Mouse (Mus musculus): ENCODE results near the gene Npsr1. TPM values are rescaled to one million over a fixed set of nuclear protein-coding genes. Genes with fewer than 3 reads are reported as not detected.

The Npsr1 gene
- total and polyA plus RNA-seq, 2 experiments from 2014 or later, result not detected

- ATAC-seq (ENCODE audit: insufficient read depth, low read depth) (no peak), DNase-seq (ENCODE audit: low spot score) (no peak)
- Histone ChIP-seq H3K36me3 (replicated peaks; ENCODE audit: control insufficient read depth, insufficient read depth, low read length) (no peaks in the 10 kb centered on the region), H3K27ac (ENCODE audit: low read depth) (no peak overlapping the region), H3K4me3 (ENCODE audit: low read depth, low read length) (no peak overlapping the region), H3K4me1 (ENCODE audit: control insufficient read depth, insufficient read depth) (peaks cover 9% of the 10 kb centered on the region; the same call in 1 of the 2 replicates), H3K9ac (replicated peaks; ENCODE audit: low read depth, low read length) (no peak overlapping the region), H3K9me3 (replicated peaks; ENCODE audit: control insufficient read depth, low read length) (no peaks in the 10 kb centered on the region), H3K27me3 (ENCODE audit: control insufficient read depth, insufficient read depth, low read length) (no peaks in the 10 kb centered on the region), H3K4me2 (ENCODE audit: low read depth, low read length) (no peak overlapping the region)
- TF ChIP-seq CTCF (IDR thresholded peaks at IDR 0.05; ENCODE audit: low read depth) (no peak), EP300 (IDR thresholded peaks at IDR 0.05; ENCODE audit: low read depth) (no peak)
- WGBS, result 79% methylated on average over 5 of the region's 5 CpGs
Measured at GRCm38 (mm10) chr9:24186289-24186688, 88.5 kb downstream of the Npsr1 start.

GRCm38 (mm10) chr9:24189511-24190260, 91.9 kb downstream of the Npsr1 start:
- Histone ChIP-seq H3K27me3 (ENCODE audit: control insufficient read depth, insufficient read depth, low read length) (no peaks in the 10 kb centered on the region), H3K4me3 (ENCODE audit: low read depth, low read length) (no peak overlapping the region), H3K9me3 (replicated peaks; ENCODE audit: control insufficient read depth, low read length) (no peaks in the 10 kb centered on the region), H3K27ac (ENCODE audit: low read depth) (peak overlapping the region; percentile 22; the same call in 1 of the 2 replicates), H3K4me1 (ENCODE audit: control insufficient read depth, insufficient read depth) (peaks cover 8% of the 10 kb centered on the region; the same call in 1 of the 2 replicates), H3K9ac (replicated peaks; ENCODE audit: low read depth, low read length) (no peak overlapping the region), H3K4me2 (ENCODE audit: low read depth, low read length) (no peak overlapping the region), H3K36me3 (replicated peaks; ENCODE audit: control insufficient read depth, insufficient read depth, low read length) (no peaks in the 10 kb centered on the region)
- WGBS, result 2% methylated on average over 2 of the region's 2 CpGs
- TF ChIP-seq CTCF (IDR thresholded peaks at IDR 0.05; ENCODE audit: low read depth) (no peak), EP300 (IDR thresholded peaks at IDR 0.05; ENCODE audit: low read depth) (no peak)
- DNase-seq (ENCODE audit: low spot score) (peak; percentile 16), ATAC-seq (ENCODE audit: insufficient read depth, low read depth) (no peak)

DNA sequence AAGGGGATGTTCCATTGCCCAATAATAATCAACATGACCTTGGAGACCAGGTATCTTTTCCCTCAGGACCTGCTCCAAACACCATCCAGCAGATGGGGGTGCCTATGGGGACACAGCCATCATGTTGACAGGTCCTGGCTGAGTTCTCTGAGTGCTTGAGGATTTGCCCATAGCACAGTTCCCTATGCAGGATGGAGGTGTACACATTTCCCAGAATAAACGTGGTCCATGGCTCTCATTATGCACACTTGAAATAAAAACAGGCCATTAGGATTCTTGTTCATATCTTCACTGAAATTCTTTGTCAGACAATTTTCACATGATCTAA, 92.4 kb downstream of the Npsr1 start:
- no peak overlapping the region for H3K9ac ChIP-seq (replicated peaks; ENCODE audit: low read depth, low read length)
- no peaks in the 10 kb centered on the region for H3K36me3 ChIP-seq (replicated peaks; ENCODE audit: control insufficient read depth, insufficient read depth, low read length)
- H3K9me3 ChIP-seq (replicated peaks; ENCODE audit: control insufficient read depth, low read length), result no peaks in the 10 kb centered on the region
- H3K4me2 ChIP-seq (ENCODE audit: low read depth, low read length), result no peak overlapping the region
- DNase-seq (ENCODE audit: low spot score) (no peak), ATAC-seq (ENCODE audit: insufficient read depth, low read depth) (no peak)
- H3K4me1 ChIP-seq (ENCODE audit: control insufficient read depth, insufficient read depth), result peaks cover 8% of the 10 kb centered on the region; the same call in 1 of the 2 replicates
- TF ChIP-seq EP300 (IDR thresholded peaks at IDR 0.05; ENCODE audit: low read depth) (no peak), CTCF (IDR thresholded peaks at IDR 0.05; ENCODE audit: low read depth) (no peak)
- no peak overlapping the region for H3K4me3 ChIP-seq (ENCODE audit: low read depth, low read length)
- WGBS, result 12% methylated on average over 1 of the region's 1 CpGs
- H3K27ac ChIP-seq (ENCODE audit: low read depth), result no peak overlapping the region
- H3K27me3 ChIP-seq (ENCODE audit: control insufficient read depth, insufficient read depth, low read length), result no peaks in the 10 kb centered on the region

- Histone ChIP-seq H3K4me3 (ENCODE audit: low read depth, low read length) (no peak overlapping the region), H3K27me3 (ENCODE audit: control insufficient read depth, insufficient read depth, low read length) (no peaks in the 10 kb centered on the region), H3K4me1 (ENCODE audit: control insufficient read depth, insufficient read depth) (no peaks in the 10 kb centered on the region), H3K9me3 (replicated peaks; ENCODE audit: control insufficient read depth, low read length) (no peaks in the 10 kb centered on the region), H3K36me3 (replicated peaks; ENCODE audit: control insufficient read depth, insufficient read depth, low read length) (no peaks in the 10 kb centered on the region), H3K9ac (replicated peaks; ENCODE audit: low read depth, low read length) (no peak overlapping the region), H3K27ac (ENCODE audit: low read depth) (no peak overlapping the region), H3K4me2 (ENCODE audit: low read depth, low read length) (no peak overlapping the region)
- ATAC-seq (ENCODE audit: insufficient read depth, low read depth) (no peak), DNase-seq (ENCODE audit: low spot score) (no peak)
- TF ChIP-seq CTCF (IDR thresholded peaks at IDR 0.05; ENCODE audit: low read depth) (no peak), EP300 (IDR thresholded peaks at IDR 0.05; ENCODE audit: low read depth) (no peak)
- 62% methylated on average over 1 of the region's 1 CpGs for WGBS
Measured at GRCm38 (mm10) chr9:24198254-24198653, 100.5 kb downstream of the Npsr1 start.

GRCm38 (mm10) chr9:24211636-24212035, 113.8 kb downstream of the Npsr1 start:
- Histone ChIP-seq H3K27ac (ENCODE audit: low read depth) (no peak overlapping the region), H3K9ac (replicated peaks; ENCODE audit: low read depth, low read length) (no peak overlapping the region), H3K9me3 (replicated peaks; ENCODE audit: control insufficient read depth, low read length) (peaks cover 5% of the 10 kb centered on the region; the same call in 1 of the 2 replicates), H3K36me3 (replicated peaks; ENCODE audit: control insufficient read depth, insufficient read depth, low read length) (no peaks in the 10 kb centered on the region), H3K4me1 (ENCODE audit: control insufficient read depth, insufficient read depth) (no peaks in the 10 kb centered on the region), H3K4me3 (ENCODE audit: low read depth, low read length) (no peak overlapping the region), H3K27me3 (ENCODE audit: control insufficient read depth, insufficient read depth, low read length) (no peaks in the 10 kb centered on the region), H3K4me2 (ENCODE audit: low read depth, low read length) (no peak overlapping the region)
- 100% methylated on average over 1 of the region's 1 CpGs for WGBS
- ATAC-seq (ENCODE audit: insufficient read depth, low read depth) (no peak), DNase-seq (ENCODE audit: low spot score) (no peak)
- no peak for TF ChIP-seq CTCF (IDR thresholded peaks at IDR 0.05; ENCODE audit: low read depth)
- TF ChIP-seq EP300 (IDR thresholded peaks at IDR 0.05; ENCODE audit: low read depth), result no peak

GRCm38 (mm10) chr9:24217721-24218120, 119.9 kb downstream of the Npsr1 start:
- Histone ChIP-seq H3K4me3 (ENCODE audit: low read depth, low read length) (no peak overlapping the region), H3K9me3 (replicated peaks; ENCODE audit: control insufficient read depth, low read length) (no peaks in the 10 kb centered on the region), H3K27ac (ENCODE audit: low read depth) (no peak overlapping the region), H3K36me3 (replicated peaks; ENCODE audit: control insufficient read depth, insufficient read depth, low read length) (no peaks in the 10 kb centered on the region), H3K4me1 (ENCODE audit: control insufficient read depth, insufficient read depth) (no peaks in the 10 kb centered on the region), H3K9ac (replicated peaks; ENCODE audit: low read depth, low read length) (no peak overlapping the region), H3K4me2 (ENCODE audit: low read depth, low read length) (no peak overlapping the region), H3K27me3 (ENCODE audit: control insufficient read depth, insufficient read depth, low read length) (no peaks in the 10 kb centered on the region)
- WGBS, result 35% methylated on average over 1 of the region's 1 CpGs
- DNase-seq (ENCODE audit: low spot score) (no peak), ATAC-seq (ENCODE audit: insufficient read depth, low read depth) (no peak)
- TF ChIP-seq CTCF (IDR thresholded peaks at IDR 0.05; ENCODE audit: low read depth), result no peak
- no peak for TF ChIP-seq EP300 (IDR thresholded peaks at IDR 0.05; ENCODE audit: low read depth)

All from heart, postnatal 0 days (tissue).